In the genomic region with DNA sequence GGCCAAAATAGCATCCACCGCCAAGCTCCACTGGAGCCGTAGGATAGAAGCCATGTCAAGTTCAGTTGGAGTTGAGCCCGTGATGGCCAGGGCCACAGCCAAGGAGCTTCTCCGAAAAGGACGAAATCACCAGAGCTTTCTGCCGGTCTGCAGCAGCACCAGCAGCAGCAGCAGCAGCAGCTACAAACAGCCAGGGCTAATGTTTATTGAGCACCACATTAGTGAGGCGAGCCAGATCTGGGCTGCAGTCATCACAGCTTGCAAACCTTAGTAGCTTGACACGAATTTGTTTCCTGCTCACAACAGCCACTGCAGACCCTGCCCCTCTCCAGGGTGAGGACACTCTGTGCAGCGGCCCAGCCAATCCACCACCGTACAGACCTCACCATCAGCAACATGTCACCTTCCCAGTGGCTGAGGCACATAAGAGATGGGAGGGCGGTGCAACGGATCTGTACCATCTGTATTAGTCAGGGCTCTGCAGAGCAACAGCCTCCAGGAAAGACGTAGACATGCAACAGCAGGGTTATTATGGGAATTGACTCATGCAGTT, we compare ENCODE assay signal across 8 mouse cellular contexts.
A peak's percentile ranks its signal among the peaks of the same experiment; 100 is the strongest.
DNase-seq lines count a peak whose midpoint lies in the region; ATAC-seq lines count a peak whose summit lies in the region.

No protein-coding gene starts in this region.

- H3K4me2 ChIP-seq in limb, embryonic 12.5 days, result no peak overlapping the region

- H3K9me3 ChIP-seq in limb, embryonic 12.5 days, result no peaks in the 10 kb centered on the region

- WGBS in limb, embryonic 12.5 days, result 68% methylated on average over 13 of the region's 13 CpGs

- H3K4me1 ChIP-seq in limb, embryonic 12.5 days (replicated peaks), result peaks cover 31% of the 10 kb centered on the region

- no peak overlapping the region for H3K9ac ChIP-seq in limb, embryonic 12.5 days (replicated peaks)

- H3K27ac ChIP-seq in limb, embryonic 12.5 days, result 0 out of 2 replicates have a peak overlapping the region, but pooled peaks have one; percentile 7

- no peak overlapping the region for H3K4me3 ChIP-seq in limb, embryonic 12.5 days (replicated peaks)

- H3K27me3 ChIP-seq in limb, embryonic 12.5 days, result no peaks in the 10 kb centered on the region

- H3K36me3 ChIP-seq in limb, embryonic 12.5 days, result no peaks in the 10 kb centered on the region

- DNase-seq in cerebellum, postnatal 14 days, result peak; percentile 67 to 70
- no peak for DNase-seq in cerebellum, adult 11-12 months
- peak; percentile 70 for DNase-seq in right cerebral cortex, adult 18-20 months
- DNase-seq in right cerebral cortex, postnatal 4 days, result no peak
- no peak for DNase-seq in urinary bladder, postnatal 10 days (ENCODE audit: low spot score)
- no peak for DNase-seq in thymus, postnatal 25 days

- ATAC-seq in limb, embryonic 12.5 days (ENCODE audit: insufficient number of reproducible peaks, insufficient read depth, low FRiP score, low TSS enrichment, low read depth), result no peak
- ATAC-seq in megakaryocyte, adult 5-6 weeks (ENCODE audit: poor library complexity, severe bottlenecking), result no peak

Comparison
In these comparisons a context has a peak if more than half of its experiments do, and no peak if none do; other contexts are left out.
1. DNase-seq: peak in cerebellum, postnatal 14 days (2 of 2) and right cerebral cortex, adult 18-20 months (single experiment); none in cerebellum, adult 11-12 months (single experiment), right cerebral cortex, postnatal 4 days (single experiment), urinary bladder, postnatal 10 days (single experiment) and thymus, postnatal 25 days (single experiment).